ENCODE assay signal across 7 mouse cellular contexts in genomic region chr11:116086258-116087193, GRCm38 (mm10). TPM values are rescaled to one million over a fixed set of nuclear protein-coding genes. Genes with fewer than 3 reads are reported as not detected.
DNase-seq lines count a peak whose midpoint lies in the region; ATAC-seq and TF ChIP-seq lines count a peak whose summit lies in the region.

Gene Wbp2 (minus strand): TSS chr11:116086995.

- peaks cover 36% of the 10 kb centered on the region for H3K36me3 ChIP-seq in embryonic facial prominence, embryonic 10.5 days (replicated peaks)
- H3K36me3 ChIP-seq in intestine, postnatal 0 days (ENCODE audit: control insufficient read depth, insufficient read depth), result peaks cover 28% of the 10 kb centered on the region
- peaks cover 25% of the 10 kb centered on the region for H3K36me3 ChIP-seq in midbrain, embryonic 12.5 days
- H3K36me3 ChIP-seq in small intestine, adult 2 months (ENCODE audit: control insufficient read depth, insufficient read depth, low read length), result peaks cover 22% of the 10 kb centered on the region

- peak; percentile 92 for ATAC-seq in intestine, postnatal 0 days
- ATAC-seq in midbrain, embryonic 12.5 days (ENCODE audit: low FRiP score, low read depth), result peak; percentile 95

- H3K4me2 ChIP-seq in intestine, postnatal 0 days (replicated peaks; ENCODE audit: low read depth), result peak within 1 kb of the TSS; percentile 62
- H3K4me2 ChIP-seq in midbrain, embryonic 12.5 days (replicated peaks), result peak within 1 kb of the TSS; percentile 52

- no peaks in the 10 kb centered on the region for H3K27me3 ChIP-seq in embryonic facial prominence, embryonic 10.5 days (replicated peaks; ENCODE audit: low read depth, poor library complexity, severe bottlenecking)
- H3K27me3 ChIP-seq in intestine, postnatal 0 days (replicated peaks; ENCODE audit: control insufficient read depth, insufficient read depth, low read length), result no peaks in the 10 kb centered on the region
- H3K27me3 ChIP-seq in midbrain, embryonic 12.5 days, result no peaks in the 10 kb centered on the region; the same call in 1 of the 2 replicates
- no peaks in the 10 kb centered on the region for H3K27me3 ChIP-seq in small intestine, adult 2 months (ENCODE audit: control insufficient read depth, insufficient read depth, low read length)

- peak within 1 kb of the TSS; percentile 50 for H3K9ac ChIP-seq in intestine, postnatal 0 days (ENCODE audit: low read depth, low read length)
- peak within 1 kb of the TSS; percentile 63 for H3K9ac ChIP-seq in midbrain, embryonic 12.5 days (replicated peaks)

- 7% methylated on average over 41 of the region's 43 CpGs for WGBS in embryonic facial prominence, embryonic 10.5 days
- 3% methylated on average over 38 of the region's 43 CpGs for whole genome bisulfite sequencing in intestine, postnatal 0 days
- WGBS in midbrain, embryonic 12.5 days, result 6% methylated on average over 34 of the region's 43 CpGs
- 3% methylated on average over 40 of the region's 43 CpGs for WGBS in small intestine, adult 2 months

- peak within 1 kb of the TSS; percentile 88 for H3K27ac ChIP-seq in embryonic facial prominence, embryonic 10.5 days (replicated peaks)
- H3K27ac ChIP-seq in intestine, postnatal 0 days (ENCODE audit: low read depth, low read length), result peak within 1 kb of the TSS; percentile 85
- peak within 1 kb of the TSS; percentile 83 for H3K27ac ChIP-seq in midbrain, embryonic 12.5 days (replicated peaks)
- H3K27ac ChIP-seq in small intestine, adult 2 months (ENCODE audit: insufficient read depth, low read depth, low read length), result peak within 1 kb of the TSS; percentile 97

- H3K9me3 ChIP-seq in embryonic facial prominence, embryonic 10.5 days, result no peaks in the 10 kb centered on the region
- H3K9me3 ChIP-seq in intestine, postnatal 0 days (ENCODE audit: control insufficient read depth), result no peaks in the 10 kb centered on the region
- H3K9me3 ChIP-seq in midbrain, embryonic 12.5 days, result no peaks in the 10 kb centered on the region

- peak; percentile 70 for TF ChIP-seq POLR2A in small intestine, adult 2 months (IDR thresholded peaks at IDR 0.05; ENCODE audit: low read depth, low read length)

- intact Hi-C loops in left cerebral cortex, postnatal 4 days (cut with DNase I), result loop anchor here (5.0 kb wide), 1 partner anchor 46 kb away; the partner anchor contains the start of gene Trim65

- peak; percentile 97 for DNase-seq in adrenal gland, postnatal 10 days
- DNase-seq in embryonic facial prominence, embryonic 10.5 days (ENCODE audit: low spot score), result peak; percentile 98
- peak; percentile 96 for DNase-seq in gonadal fat pad, adult 2 months (ENCODE audit: low read depth)
- peak; percentile 98 for DNase-seq in left cerebral cortex, postnatal 4 days

- H3K4me3 ChIP-seq in embryonic facial prominence, embryonic 10.5 days, result peak within 1 kb of the TSS; percentile 68
- H3K4me3 ChIP-seq in intestine, postnatal 0 days (ENCODE audit: low read depth, low read length), result peak within 1 kb of the TSS; percentile 50
- H3K4me3 ChIP-seq in midbrain, embryonic 12.5 days, result peak within 1 kb of the TSS; percentile 56
- peak within 1 kb of the TSS; percentile 81 for H3K4me3 ChIP-seq in small intestine, adult 2 months (ENCODE audit: low read depth, low read length)

- peak; percentile 46; the same call in 1 of the 2 replicates for TF ChIP-seq CTCF in intestine, postnatal 0 days (IDR thresholded peaks at IDR 0.05; ENCODE audit: low read depth)
- TF ChIP-seq CTCF in small intestine, adult 2 months (IDR thresholded peaks at IDR 0.05; ENCODE audit: extremely low read depth, insufficient read length, insufficient replicate concordance, low read depth, low read length), result no peak

- H3K4me1 ChIP-seq in embryonic facial prominence, embryonic 10.5 days, result peaks cover 28% of the 10 kb centered on the region
- H3K4me1 ChIP-seq in intestine, postnatal 0 days (replicated peaks; ENCODE audit: control insufficient read depth, insufficient read depth, low read length), result no peaks in the 10 kb centered on the region
- H3K4me1 ChIP-seq in midbrain, embryonic 12.5 days, result peaks cover 21% of the 10 kb centered on the region
- H3K4me1 ChIP-seq in small intestine, adult 2 months (ENCODE audit: control insufficient read depth, insufficient read depth, insufficient read length, low read length), result peaks cover 17% of the 10 kb centered on the region

RNA-seq across cellular contexts. Expression of gene Wbp2, which starts in this region (rescaled TPM):
- total RNA-seq in adrenal gland, postnatal 10 days (2021), result 100 to 1,000 TPM; 103 to 110 TPM
- polyA plus RNA-seq in embryonic facial prominence, embryonic 10.5 days (2016; fragmentation: Nextera tagmentation; extraction: Ambion mirVana), result 74.2 and 76.8 TPM in 2 replicates
- polyA plus RNA-seq in gonadal fat pad, adult 2 months (2012; rRNA removed), result 180 and 211 TPM in 2 replicates
- 179 and 201 TPM in 2 replicates for polyA plus RNA-seq in intestine, postnatal 0 days (2015; fragmentation: Nextera tagmentation; extraction: Ambion mirVana)
- 100 to 1,000 TPM; 171 to 176 TPM for total RNA-seq in left cerebral cortex, postnatal 4 days (2021)
- polyA plus RNA-seq in midbrain, embryonic 12.5 days (2016; fragmentation: Nextera tagmentation; extraction: Ambion mirVana), result 92.4 and 102 TPM in 2 replicates
- 139 and 334 TPM in 2 replicates for polyA plus RNA-seq in small intestine, adult 2 months (2012; rRNA removed)

Comparison
In these comparisons a context has a peak if more than half of its experiments do, and no peak if none do; other contexts are left out.
1. Peak in every context shown above with its lines: DNase-seq, ATAC-seq, H3K4me3 ChIP-seq and H3K27ac ChIP-seq.